Mouse (Mus musculus) MEL (cell line): ENCODE results near the gene Pdgfc. TPM values are rescaled to one million over a fixed set of nuclear protein-coding genes. Genes with fewer than 3 reads are reported as not detected.

Source experiments
- DNase-seq: peaks from one replicate; pipeline ENCODE4 v3.0.0; 2011; ENCODE audit warnings: low read depth, low spot score
- H3K27ac ChIP-seq: 2 replicates; pipeline ENCODE4 v1.5.1; 2012; ENCODE audit warnings: low read depth, mild to moderate bottlenecking, control low read depth, low read length, moderate library complexity; ENCODE audit not compliant: control insufficient read depth
- H3K27me3 ChIP-seq, 2 experiments: fragments of 150-350 bp in 1 of 2; sonication (generic) in 1 of 2; 2 replicates each; pipeline ENCODE4 v1.6.1; 2012; ENCODE audit warnings: low read length in 2 of 2, mild to moderate bottlenecking in 2 of 2, improper control_type of control experiment in 1 of 2, moderate library complexity in 1 of 2; ENCODE audit not compliant: insufficient read depth in 2 of 2, control insufficient read depth in 1 of 2
- H3K36me3 ChIP-seq, 2 experiments: 2 replicates each; pipeline ENCODE4 v1.6.1; 2012 to 2014; ENCODE audit warnings: low read length in 2 of 2, improper control_type of control experiment in 1 of 2, inconsistent platforms in 1 of 2, mild to moderate bottlenecking in 1 of 2; ENCODE audit not compliant: insufficient read depth in 2 of 2, control insufficient read depth in 1 of 2
- H3K4me1 ChIP-seq, 2 experiments: fragments of 150-350 bp in 1 of 2; sonication (generic) in 1 of 2; 2 replicates each; pipeline ENCODE4 v1.6.1; 2012; ENCODE audit warnings: low read length in 2 of 2, improper control_type of control experiment in 1 of 2, mild to moderate bottlenecking in 1 of 2; ENCODE audit not compliant: insufficient read depth in 2 of 2, control insufficient read depth in 1 of 2
- H3K4me3 ChIP-seq, 2 experiments: fragments of 150-350 bp in 1 of 2; sonication (generic) in 1 of 2; 2 replicates each; pipeline ENCODE4 v1.5.1; 2012; ENCODE audit warnings: low read depth in 2 of 2, low read length in 2 of 2, mild to moderate bottlenecking in 2 of 2, moderate library complexity in 2 of 2, control low read depth in 1 of 2, improper control_type of control experiment in 1 of 2; ENCODE audit not compliant: control insufficient read depth in 1 of 2, insufficient read depth in 1 of 2
- H3K79me2 ChIP-seq: 2 replicates; pipeline ENCODE4 v1.6.1; 2012; ENCODE audit warnings: mild to moderate bottlenecking, low read length, moderate library complexity; ENCODE audit not compliant: control insufficient read depth, poor library complexity, insufficient read depth
- H3K9ac ChIP-seq: 2 replicates; pipeline ENCODE4 v1.6.1; 2012; ENCODE audit warnings: low read depth, mild to moderate bottlenecking, control low read depth, low read length, moderate library complexity; ENCODE audit not compliant: control insufficient read depth, poor library complexity, severe bottlenecking
- H3K9me3 ChIP-seq: fragments of 150-350 bp; sonication (generic); replicated peaks from 2 replicates; pipeline ENCODE4 v1.6.1; 2012; ENCODE audit warnings: mild to moderate bottlenecking, low read length, improper control_type of control experiment, moderate library complexity; ENCODE audit not compliant: insufficient read depth
- CHD1 ChIP-seq: IDR thresholded peaks from 2 replicates; pipeline ENCODE4 v1.6.1; 2012; ENCODE audit warnings: low read depth, mild to moderate bottlenecking, inconsistent platforms, low read length, improper control_type of control experiment
- CHD2 ChIP-seq: IDR thresholded peaks from 2 replicates; pipeline ENCODE4 v1.6.1; 2011; ENCODE audit warnings: low read length, improper control_type of control experiment
- CTCF ChIP-seq, 3 experiments: IDR thresholded peaks in 2 of 3; conservative IDR thresholded peaks in 1 of 3; 2 replicates each; pipeline ENCODE4 v1.5.1; 2011 to 2012; ENCODE audit warnings: low read length in 3 of 3, low read depth in 2 of 3, mild to moderate bottlenecking in 2 of 3, improper control_type of control experiment in 1 of 3, inconsistent platforms in 1 of 3, mixed read lengths in 1 of 3, moderate library complexity in 1 of 3; ENCODE audit not compliant: control insufficient read depth in 1 of 3, insufficient read depth in 1 of 3, poor library complexity in 1 of 3, severe bottlenecking in 1 of 3
- E2F4 ChIP-seq: IDR thresholded peaks from 2 replicates; pipeline ENCODE4 v1.6.1; 2011; ENCODE audit warnings: low read depth, low read length, improper control_type of control experiment, borderline replicate concordance
- ELF1 ChIP-seq: IDR thresholded peaks from 2 replicates; pipeline ENCODE4 v1.6.1; 2014; ENCODE audit warnings: low read depth, mild to moderate bottlenecking, inconsistent platforms, low read length, improper control_type of control experiment, moderate library complexity
- EP300 ChIP-seq, 2 experiments: IDR thresholded peaks; 2 replicates each; pipeline ENCODE4 v1.6.1; 2011; ENCODE audit warnings: improper control_type of control experiment in 2 of 2, low read length in 2 of 2, low read depth in 1 of 2, mild to moderate bottlenecking in 1 of 2
- JUND ChIP-seq: IDR thresholded peaks from 2 replicates; pipeline ENCODE4 v1.6.1; 2011; ENCODE audit warnings: low read depth, mild to moderate bottlenecking, improper control_type of control experiment, low read length
- KAT2A ChIP-seq: conservative IDR thresholded peaks from 2 replicates; pipeline ENCODE4 v1.6.1; 2012; ENCODE audit warnings: low read depth, low read length, improper control_type of control experiment, inconsistent platforms
- MAFK ChIP-seq: IDR thresholded peaks from 2 replicates; pipeline ENCODE4 v1.6.1; 2011; ENCODE audit warnings: low read depth, mild to moderate bottlenecking, low read length, improper control_type of control experiment, borderline replicate concordance
- MXI1 ChIP-seq: IDR thresholded peaks from 2 replicates; pipeline ENCODE4 v1.6.1; 2011; ENCODE audit warnings: mild to moderate bottlenecking, low read depth, low read length, improper control_type of control experiment
- MYB ChIP-seq: IDR thresholded peaks from 2 replicates; pipeline ENCODE4 v1.6.1; 2011; ENCODE audit warnings: mild to moderate bottlenecking, low read depth, low read length, improper control_type of control experiment
- NRF1 ChIP-seq: IDR thresholded peaks from 2 replicates; pipeline ENCODE4 v1.6.1; 2014; ENCODE audit warnings: low read depth, mild to moderate bottlenecking, inconsistent platforms, low read length, improper control_type of control experiment, moderate library complexity; ENCODE audit not compliant: poor library complexity, insufficient read depth, severe bottlenecking
- POLR2A ChIP-seq, 2 experiments: IDR thresholded peaks; 2 replicates each; pipeline ENCODE4 v1.6.1; 2011 to 2012; ENCODE audit warnings: low read length in 2 of 2, mild to moderate bottlenecking in 2 of 2, control low read depth in 1 of 2, improper control_type of control experiment in 1 of 2, low read depth in 1 of 2, moderate library complexity in 1 of 2; ENCODE audit not compliant: control insufficient read depth in 1 of 2, insufficient read depth in 1 of 2, poor library complexity in 1 of 2
- POLR2AphosphoS2 ChIP-seq: IDR thresholded peaks from 2 replicates; pipeline ENCODE4 v1.6.1; 2011; ENCODE audit warnings: low read length, improper control_type of control experiment
- POLR2AphosphoS5 ChIP-seq: IDR thresholded peaks from 2 replicates; pipeline ENCODE4 v1.6.1; 2012; ENCODE audit warnings: low read depth, borderline replicate concordance, mild to moderate bottlenecking, inconsistent platforms, low read length, moderate library complexity, mixed read lengths
- RAD21 ChIP-seq: IDR thresholded peaks from 2 replicates; pipeline ENCODE4 v1.6.1; 2011; ENCODE audit warnings: mild to moderate bottlenecking, low read depth, low read length, improper control_type of control experiment
- RCOR1 ChIP-seq: IDR thresholded peaks from 2 replicates; pipeline ENCODE4 v1.6.1; 2012; ENCODE audit warnings: low read depth, mild to moderate bottlenecking, inconsistent platforms, low read length, improper control_type of control experiment
- SIN3A ChIP-seq: IDR thresholded peaks from 2 replicates; pipeline ENCODE4 v1.6.1; 2012; ENCODE audit warnings: low read length, improper control_type of control experiment, inconsistent platforms
- SMC3 ChIP-seq: IDR thresholded peaks from 2 replicates; pipeline ENCODE4 v1.6.1; 2011; ENCODE audit warnings: low read depth, low read length, improper control_type of control experiment
- TAL1 ChIP-seq: IDR thresholded peaks from 2 replicates; pipeline ENCODE4 v1.6.1; 2012; ENCODE audit warnings: mild to moderate bottlenecking, inconsistent platforms, low read length, moderate library complexity, mixed read lengths
- UBTF ChIP-seq: IDR thresholded peaks from 2 replicates; pipeline ENCODE4 v1.6.1; 2012; ENCODE audit warnings: low read depth, mild to moderate bottlenecking, inconsistent platforms, low read length, improper control_type of control experiment, moderate library complexity, borderline replicate concordance; ENCODE audit not compliant: insufficient read depth
- USF1 ChIP-seq: IDR thresholded peaks from 2 replicates; pipeline ENCODE4 v1.6.1; 2014; ENCODE audit warnings: low read depth, mild to moderate bottlenecking, inconsistent platforms, low read length, improper control_type of control experiment, moderate library complexity
- ZC3H11A ChIP-seq: IDR thresholded peaks from 2 replicates; pipeline ENCODE4 v1.6.1; 2012; ENCODE audit warnings: low read depth, mild to moderate bottlenecking, inconsistent platforms, low read length, improper control_type of control experiment
- ZKSCAN1 ChIP-seq: IDR thresholded peaks from 2 replicates; pipeline ENCODE4 v1.6.1; 2012; ENCODE audit warnings: low read depth, mild to moderate bottlenecking, inconsistent platforms, low read length, improper control_type of control experiment, moderate library complexity
- ZMIZ1 ChIP-seq: IDR thresholded peaks from 2 replicates; pipeline ENCODE4 v1.6.1; 2012; ENCODE audit warnings: low read depth, mild to moderate bottlenecking, inconsistent platforms, low read length, improper control_type of control experiment, moderate library complexity
- ZNF384 ChIP-seq: IDR thresholded peaks from 2 replicates; pipeline ENCODE4 v1.6.1; 2012; ENCODE audit warnings: low read depth, mild to moderate bottlenecking, inconsistent platforms, low read length, improper control_type of control experiment
- polyA plus RNA-seq, 2 experiments: library from polyadenylated mRNA; stranded (reverse) in 1 of 2; unstranded in 1 of 2; fragments of >175 nt in 1 of 2; fragments of >200 nt in 1 of 2; gene quantifications; 2 replicates each; pipeline versions ENCODE4 v1.2.1 to v1.2.4; 2012; ENCODE audit warnings: low replicate concordance in 2 of 2, low read depth in 1 of 2; ENCODE audit not compliant: insufficient read length in 2 of 2, insufficient read depth in 1 of 2, missing spikeins in 1 of 2
- total RNA-seq: library from RNA; depleted of rRNA; stranded (reverse); fragments of 300-350 nt; gene quantifications from 2 replicates; pipeline ENCODE4 v1.2.3, GENCODE M21; 2012

Gene Pdgfc
- total and polyA plus RNA-seq, 3 experiments = not detected

DNA sequence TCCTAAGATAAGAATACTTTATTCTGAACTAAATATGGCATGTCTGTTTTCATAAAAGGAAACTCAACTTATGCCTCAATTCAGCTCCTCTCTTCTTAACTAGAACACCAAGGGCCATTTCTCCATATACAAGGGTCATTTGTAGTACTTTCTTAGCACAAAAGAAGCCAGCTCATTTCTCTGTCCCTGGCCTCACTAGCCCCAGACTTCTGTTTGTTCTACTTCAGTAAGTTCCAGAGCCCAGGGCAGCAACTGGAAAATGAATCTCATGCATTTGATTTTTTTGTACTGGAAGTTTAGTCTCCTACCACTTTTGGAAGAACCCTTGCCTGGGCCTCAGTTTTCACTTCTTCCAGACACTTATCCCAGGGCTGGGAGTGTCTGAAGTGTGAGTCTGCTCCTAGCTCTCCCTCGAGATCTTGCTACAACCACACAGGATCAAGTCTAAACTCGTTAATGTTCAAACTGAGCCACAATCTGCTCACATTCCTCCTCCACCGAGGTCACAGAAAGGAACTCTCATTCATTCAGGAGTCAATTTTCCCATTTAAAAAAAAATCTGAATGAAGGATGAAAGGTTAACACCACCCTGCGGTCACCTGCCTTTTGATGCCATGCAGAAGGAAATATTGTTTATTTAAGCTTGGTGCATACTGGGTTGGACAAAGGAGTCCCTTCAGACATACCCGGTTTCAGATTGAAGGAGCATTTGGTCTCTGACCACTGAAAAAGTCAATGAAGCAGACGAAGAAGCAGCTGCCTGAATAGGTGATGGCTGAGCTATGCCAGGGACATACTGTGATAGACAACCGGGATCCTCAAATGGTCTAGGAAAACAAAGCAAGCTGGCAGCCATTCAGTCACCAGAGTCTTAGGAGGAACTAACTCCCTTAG lies 206.7 kb downstream of the Pdgfc start:
- no peaks in the 10 kb centered on the region for H3K36me3 ChIP-seq
- no peaks in the 10 kb centered on the region for H3K79me2 ChIP-seq
- TF ChIP-seq POLR2AphosphoS5 = no peak
- no peak for TF ChIP-seq RAD21
- no peak for TF ChIP-seq NRF1
- no peak for TF ChIP-seq UBTF
- no peak for TF ChIP-seq SIN3A
- no peak for TF ChIP-seq JUND
- no peak for TF ChIP-seq MAFK
- no peak for TF ChIP-seq POLR2A (IDR thresholded peaks at IDR 0.05; ENCODE audit: control insufficient read depth in 1 of 2, insufficient read depth in 1 of 2, low read depth in 1 of 2, low read length in 2 of 2, poor library complexity in 1 of 2)
- TF ChIP-seq EP300 (IDR thresholded peaks at IDR 0.05; ENCODE audit: low read depth in 1 of 2, low read length in 2 of 2) = no peak
- no peak for TF ChIP-seq ZMIZ1
- no peak for TF ChIP-seq E2F4
- TF ChIP-seq, all 39 proteins: peak for 0
- H3K4me3 ChIP-seq = no peak overlapping the region
- DNase-seq = no peak
- no peak overlapping the region for H3K27ac ChIP-seq
- no peaks in the 10 kb centered on the region for H3K9me3 ChIP-seq
- H3K27me3 ChIP-seq = no peaks in the 10 kb centered on the region
- H3K9ac ChIP-seq = no peak overlapping the region
- H3K4me1 ChIP-seq = no peaks in the 10 kb centered on the region

GRCm38 (mm10) chr3:81243591-81243990 lies 207.4 kb downstream of the Pdgfc start:
- Histone ChIP-seq H3K4me3 (no peak overlapping the region), H3K9me3 (no peaks in the 10 kb centered on the region), H3K79me2 (no peaks in the 10 kb centered on the region), H3K9ac (no peak overlapping the region), H3K27me3 (no peaks in the 10 kb centered on the region), H3K27ac (no peak overlapping the region), H3K36me3 (no peaks in the 10 kb centered on the region)
- DNase-seq = no peak
- TF ChIP-seq RCOR1 (no peak), MAFK (no peak), MXI1 (no peak), POLR2A (IDR thresholded peaks at IDR 0.05; ENCODE audit: control insufficient read depth in 1 of 2, insufficient read depth in 1 of 2, low read depth in 1 of 2, low read length in 2 of 2, poor library complexity in 1 of 2) (no peak), CTCF (IDR thresholded peaks at IDR 0.05 in 2 of 3, conservative IDR thresholded peaks at IDR 0.05 in 1 of 3; ENCODE audit: control insufficient read depth in 1 of 3, insufficient read depth in 1 of 3, low read depth in 2 of 3, low read length in 3 of 3, poor library complexity in 1 of 3, severe bottlenecking in 1 of 3) (no peak), UBTF (no peak), SMC3 (no peak), POLR2AphosphoS5 (no peak), TAL1 (no peak), ELF1 (no peak), ZC3H11A (no peak), ZKSCAN1 (no peak), KAT2A (no peak), ZNF384 (no peak), USF1 (no peak), POLR2AphosphoS2 (no peak), CHD1 (no peak), MYB (no peak), CHD2 (no peak)
- TF ChIP-seq, all 39 proteins: peak for 0
- H3K4me1 ChIP-seq = no peaks in the 10 kb centered on the region
